9 mouse cellular contexts compared by ENCODE assay signal in the genomic region with DNA sequence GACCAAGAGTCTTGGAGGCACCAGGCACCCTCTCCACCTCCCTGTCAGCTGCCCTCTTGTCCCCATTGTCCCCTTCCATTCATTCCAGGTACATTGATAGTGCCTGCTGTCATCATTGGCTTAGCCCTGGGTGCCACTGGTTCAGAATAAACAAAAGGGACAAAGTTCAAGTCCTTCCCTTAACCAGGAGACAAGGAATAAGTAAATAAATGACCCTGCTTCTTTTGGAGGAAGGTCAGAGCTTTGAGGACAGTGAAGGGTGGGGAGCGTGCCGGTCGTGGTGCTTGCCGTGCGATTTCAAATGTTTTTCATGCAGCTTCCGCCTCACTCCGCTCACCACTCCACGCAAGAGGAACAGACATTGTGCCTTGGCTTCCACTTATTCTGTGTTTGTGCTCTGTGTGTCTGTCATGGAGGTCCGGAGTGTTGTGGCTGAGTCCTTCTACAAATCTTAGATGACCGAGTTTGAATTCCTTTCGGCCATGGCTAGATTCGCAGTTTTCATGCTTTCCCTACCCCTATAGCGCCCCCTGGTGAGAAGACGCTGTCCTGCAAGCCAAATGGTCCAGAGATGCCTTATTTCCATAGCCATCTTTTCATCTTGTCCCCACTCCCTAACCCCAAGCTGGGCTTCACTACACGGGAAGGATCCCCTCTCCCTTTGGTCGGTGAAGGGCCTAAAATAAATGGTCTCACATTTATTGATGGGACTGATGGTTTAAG. TPM values are rescaled to one million over a fixed set of nuclear protein-coding genes. Genes with fewer than 3 reads are reported as not detected.
A peak's percentile ranks its signal among the peaks of the same experiment; 100 is the strongest.
DNase-seq lines count a peak whose midpoint lies in the region; ATAC-seq and TF ChIP-seq lines count a peak whose summit lies in the region.
"Had no signal": no experiment of that assay in that cellular context is flagged by ENCODE, and none has a peak within 500 bp of the region (broad histone marks: within the 10 kb centered on the region; RNA-seq: fewer than 3 reads in every experiment).

No protein-coding gene starts in this region.

- H3K4me1 ChIP-seq in embryonic facial prominence, embryonic 15.5 days, result peaks cover 14% of the 10 kb centered on the region
- peaks cover 12% of the 10 kb centered on the region for H3K4me1 ChIP-seq in heart, embryonic 16.5 days (ENCODE audit: control insufficient read depth, insufficient read depth, low read length)
- H3K4me1 ChIP-seq in lung, embryonic 16.5 days (replicated peaks; ENCODE audit: control insufficient read depth, insufficient read depth, low read length), result peaks cover 6% of the 10 kb centered on the region

- H3K27me3 ChIP-seq in embryonic facial prominence, embryonic 15.5 days, result no peaks in the 10 kb centered on the region
- H3K27me3 ChIP-seq in heart, embryonic 16.5 days (ENCODE audit: control insufficient read depth, insufficient read depth, low read length), result no peaks in the 10 kb centered on the region
- H3K27me3 ChIP-seq in lung, embryonic 16.5 days (ENCODE audit: control insufficient read depth, insufficient read depth, low read depth, low read length), result peaks cover 3% of the 10 kb centered on the region; the same call in 1 of the 2 replicates
- H3K27me3 ChIP-seq: midbrain, embryonic 12.5 days had no signal

- no peak for ATAC-seq in embryonic facial prominence, embryonic 15.5 days (ENCODE audit: insufficient number of reproducible peaks, low FRiP score, low TSS enrichment, low read depth)
- ATAC-seq in heart, embryonic 16.5 days (replicated peaks; ENCODE audit: extremely low read depth, insufficient read depth, low FRiP score), result no peak
- peak; percentile 24; the same call in 1 of the 2 replicates for ATAC-seq in lung, embryonic 16.5 days (ENCODE audit: low read depth)

- H3K27ac ChIP-seq in embryonic facial prominence, embryonic 15.5 days (replicated peaks), result no peak overlapping the region
- no peak overlapping the region for H3K27ac ChIP-seq in heart, embryonic 16.5 days (ENCODE audit: low read length)
- no peak overlapping the region for H3K27ac ChIP-seq in layer of hippocampus, adult 2 months
- H3K27ac ChIP-seq in lung, embryonic 16.5 days (ENCODE audit: low read length), result no peak overlapping the region
- H3K27ac ChIP-seq: midbrain, embryonic 12.5 days had no signal

- no peak overlapping the region for H3K9ac ChIP-seq in embryonic facial prominence, embryonic 15.5 days
- no peak overlapping the region for H3K9ac ChIP-seq in heart, embryonic 16.5 days (ENCODE audit: low read length)
- no peak overlapping the region for H3K9ac ChIP-seq in lung, embryonic 16.5 days (ENCODE audit: low read length)
- H3K9ac ChIP-seq: midbrain, embryonic 12.5 days had no signal

- H3K4me3 ChIP-seq in embryonic facial prominence, embryonic 15.5 days (replicated peaks), result no peak overlapping the region
- no peak overlapping the region for H3K4me3 ChIP-seq in heart, embryonic 16.5 days (ENCODE audit: low read length)
- H3K4me3 ChIP-seq in layer of hippocampus, adult 2 months, result no peak overlapping the region; the same call in 1 of the 2 replicates
- no peak overlapping the region for H3K4me3 ChIP-seq in lung, embryonic 16.5 days (ENCODE audit: low read length)
- H3K4me3 ChIP-seq: midbrain, embryonic 12.5 days had no signal

- H3K4me2 ChIP-seq in embryonic facial prominence, embryonic 15.5 days (replicated peaks), result 0 out of 2 replicates have a peak overlapping the region, but pooled peaks have one; percentile 13
- H3K4me2 ChIP-seq in heart, embryonic 16.5 days (ENCODE audit: low read depth, low read length), result peak overlapping the region; percentile 37; the same call in 1 of the 2 replicates
- peak overlapping the region; percentile 33; the same call in 1 of the 2 replicates for H3K4me2 ChIP-seq in lung, embryonic 16.5 days (ENCODE audit: low read depth, low read length)
- H3K4me2 ChIP-seq: midbrain, embryonic 12.5 days had no signal

- DNase-seq in ES-CJ7 (ENCODE audit: low read depth, low spot score), result peak; percentile 69
- peak; percentile 85 to 89 for DNase-seq in adrenal gland, postnatal 36 days
- DNase-seq in layer of hippocampus, adult 2 months (ENCODE audit: low spot score in 2 of 2), result peak; percentile 71 to 92
- peak; percentile 55 to 59 for DNase-seq in right cerebral cortex, postnatal 36 days (ENCODE audit: low spot score in 2 of 2)
- DNase-seq in urinary bladder, postnatal 36 days (ENCODE audit: low spot score in 2 of 2), result peak; percentile 79 to 82

- H3K36me3 ChIP-seq in embryonic facial prominence, embryonic 15.5 days, result no peaks in the 10 kb centered on the region
- no peaks in the 10 kb centered on the region for H3K36me3 ChIP-seq in heart, embryonic 16.5 days (ENCODE audit: control insufficient read depth, insufficient read depth)
- no peaks in the 10 kb centered on the region for H3K36me3 ChIP-seq in lung, embryonic 16.5 days (ENCODE audit: control insufficient read depth, insufficient read depth, low read length)
- H3K36me3 ChIP-seq: midbrain, embryonic 12.5 days had no signal

- no peaks in the 10 kb centered on the region for H3K9me3 ChIP-seq in embryonic facial prominence, embryonic 15.5 days (replicated peaks)
- H3K9me3 ChIP-seq in heart, embryonic 16.5 days (replicated peaks; ENCODE audit: control insufficient read depth, low read length), result no peaks in the 10 kb centered on the region
- H3K9me3 ChIP-seq in lung, embryonic 16.5 days (ENCODE audit: control insufficient read depth, low read length), result no peaks in the 10 kb centered on the region
- H3K9me3 ChIP-seq: midbrain, embryonic 12.5 days had no signal

- WGBS in embryonic facial prominence, embryonic 15.5 days, result 38% methylated on average over 16 of the region's 16 CpGs
- 34% methylated on average over 16 of the region's 16 CpGs for WGBS in heart, embryonic 16.5 days
- 37% methylated on average over 16 of the region's 16 CpGs for WGBS in lung, embryonic 16.5 days

- TF ChIP-seq CTCF in layer of hippocampus, adult 2 months (conservative IDR thresholded peaks at IDR 0.05), result peak; percentile 96

RNA-seq across cellular contexts. Expression of a gene that starts 6.2 kb away (rescaled TPM):
- total RNA-seq in adrenal gland, postnatal 36 days (2021), result 10 to 100 TPM; 31.7 to 32.5 TPM
- 31.2 and 34.1 TPM in 2 replicates for polyA plus RNA-seq in embryonic facial prominence, embryonic 15.5 days (2015; fragmentation: Nextera tagmentation; extraction: Ambion mirVana)
- polyA plus RNA-seq in heart, embryonic 16.5 days (2015; fragmentation: Nextera tagmentation; extraction: Ambion mirVana), result 21.0 and 21.4 TPM in 2 replicates
- total RNA-seq in layer of hippocampus, adult 2 months (2021), result 10 to 100 TPM; 22.4 to 26.0 TPM
- 19.1 and 19.7 TPM in 2 replicates for polyA plus RNA-seq in lung, embryonic 16.5 days (2015; fragmentation: Nextera tagmentation; extraction: Ambion mirVana)

RNA-seq across cellular contexts. Expression of a gene that starts 46.5 kb away (rescaled TPM):
- total RNA-seq in adrenal gland, postnatal 36 days (2021), result 10 to 100 TPM; 56.4 to 66.5 TPM
- polyA plus RNA-seq in embryonic facial prominence, embryonic 15.5 days (2015; fragmentation: Nextera tagmentation; extraction: Ambion mirVana), result 18.3 and 18.6 TPM in 2 replicates
- 23.0 and 27.1 TPM in 2 replicates for polyA plus RNA-seq in heart, embryonic 16.5 days (2015; fragmentation: Nextera tagmentation; extraction: Ambion mirVana)
- 100 to 1,000 TPM; 100 to 103 TPM for total RNA-seq in layer of hippocampus, adult 2 months (2021)
- polyA plus RNA-seq in lung, embryonic 16.5 days (2015; fragmentation: Nextera tagmentation; extraction: Ambion mirVana), result 14.0 and 14.9 TPM in 2 replicates

RNA-seq across cellular contexts. Expression of a gene that starts 54.3 kb away (rescaled TPM):
- total RNA-seq in adrenal gland, postnatal 36 days (2021), result 100 to 1,000 TPM; 671 to 795 TPM
- 531 and 564 TPM in 2 replicates for polyA plus RNA-seq in embryonic facial prominence, embryonic 15.5 days (2015; fragmentation: Nextera tagmentation; extraction: Ambion mirVana)
- 285 and 303 TPM in 2 replicates for polyA plus RNA-seq in heart, embryonic 16.5 days (2015; fragmentation: Nextera tagmentation; extraction: Ambion mirVana)
- 100 to 1,000 TPM; 577 to 598 TPM for total RNA-seq in layer of hippocampus, adult 2 months (2021)
- polyA plus RNA-seq in lung, embryonic 16.5 days (2015; fragmentation: Nextera tagmentation; extraction: Ambion mirVana), result 323 and 350 TPM in 2 replicates
